Mouse (Mus musculus) c-Kit-positive CD71-positive TER-119-negative erythroid progenitor cells, embryonic 14.5 days (primary cell): ENCODE measurements at regions not wholly inside any gene's neighbourhood (a gene's known extent, or its start where the extent isn't known, plus 50 kb on each side); places are given as distances from the start of the nearest gene placed in this dataset.

Experiments used
- DNase-seq: peaks from one replicate; pipeline ENCODE4 v3.0.0-alpha.2; 2013; ENCODE audit warnings: low read depth

GRCm38 (mm10) chr2:178542032-178542431, 111.7 kb downstream of the Cdh26 start:
- DNase-seq = peak; percentile 5

- DNase-seq = no peak
Observed at GRCm38 (mm10) chr2:178544411-178544810, 114.1 kb downstream of the Cdh26 start.

DNA sequence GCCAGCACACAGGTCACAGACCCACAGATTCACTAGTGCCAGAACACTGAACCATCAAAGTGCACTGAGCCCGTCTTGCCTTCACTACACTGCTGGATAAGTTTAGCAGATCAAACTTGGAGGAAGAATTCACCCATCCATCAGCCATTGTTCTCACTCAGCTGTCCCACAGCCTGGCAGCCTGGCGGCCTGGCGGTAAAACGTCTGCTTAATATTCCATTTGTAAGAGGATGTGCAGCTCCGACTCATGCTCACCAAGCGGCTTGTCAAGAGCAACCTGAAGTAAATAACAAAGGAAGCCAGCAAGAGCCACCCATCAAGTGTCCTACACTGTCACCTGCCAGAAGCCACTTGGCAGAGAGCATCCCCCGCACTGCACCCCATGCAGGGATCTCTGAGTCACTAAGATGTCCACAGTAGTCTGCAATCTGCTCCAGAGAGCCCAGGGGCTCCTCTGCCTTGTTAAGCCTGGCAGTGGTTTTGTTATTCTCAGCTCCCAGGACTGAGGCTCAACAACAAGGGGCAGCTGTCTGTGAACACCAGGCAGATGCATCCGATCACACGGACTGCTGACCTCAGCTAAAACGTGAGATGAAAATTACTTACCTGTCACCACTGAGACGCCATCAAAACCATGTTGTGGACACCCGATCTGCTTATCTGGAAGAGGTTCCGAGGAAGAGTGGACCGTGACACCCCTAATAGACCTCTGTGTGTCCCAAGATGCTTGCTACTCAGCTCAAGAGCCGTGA, 115.4 kb downstream of the Cdh26 start:
- no peak for DNase-seq

DNA sequence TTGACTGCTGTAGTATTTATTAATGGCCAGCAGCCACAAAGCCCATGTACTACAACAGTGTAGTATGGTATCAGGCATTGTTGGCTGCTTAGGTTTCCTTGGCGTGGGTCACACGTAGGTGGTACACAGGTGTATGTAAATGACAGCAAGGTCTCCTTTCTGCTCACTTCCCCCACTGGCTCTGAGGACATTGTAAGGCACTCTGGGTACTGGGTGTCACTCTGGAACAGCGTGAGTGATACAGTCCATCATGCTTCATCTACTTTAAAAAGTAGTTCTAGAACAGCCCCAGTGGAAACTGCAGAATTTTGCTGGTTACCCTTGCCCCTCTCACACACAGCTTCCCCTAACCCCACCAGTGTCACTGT, 116.0 kb downstream of the Cdh26 start:
- DNase-seq = no peak

DNA sequence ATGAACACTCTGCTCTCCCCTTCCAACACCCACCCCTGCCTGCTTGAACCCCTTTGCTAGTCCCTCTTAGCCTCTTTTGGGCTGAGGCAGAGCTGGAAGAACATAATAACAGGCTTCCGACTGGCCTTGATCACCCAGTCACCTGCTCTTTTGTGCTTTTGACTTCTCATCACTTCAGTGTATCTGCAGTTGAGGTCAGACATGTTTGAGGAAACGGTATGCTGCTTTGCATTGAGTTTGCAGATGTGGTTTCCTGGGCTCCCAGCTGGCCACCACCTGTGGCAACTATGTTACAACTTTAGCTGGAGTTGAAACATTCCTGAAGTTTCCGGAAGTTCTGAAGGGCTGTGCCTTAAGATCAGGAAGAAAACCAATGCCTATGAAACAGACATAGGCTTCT, 116.6 kb downstream of the Cdh26 start:
- DNase-seq = no peak

GRCm38 (mm10) chr2:178548937-178549336, 118.6 kb downstream of the Cdh26 start:
- DNase-seq = no peak

DNA sequence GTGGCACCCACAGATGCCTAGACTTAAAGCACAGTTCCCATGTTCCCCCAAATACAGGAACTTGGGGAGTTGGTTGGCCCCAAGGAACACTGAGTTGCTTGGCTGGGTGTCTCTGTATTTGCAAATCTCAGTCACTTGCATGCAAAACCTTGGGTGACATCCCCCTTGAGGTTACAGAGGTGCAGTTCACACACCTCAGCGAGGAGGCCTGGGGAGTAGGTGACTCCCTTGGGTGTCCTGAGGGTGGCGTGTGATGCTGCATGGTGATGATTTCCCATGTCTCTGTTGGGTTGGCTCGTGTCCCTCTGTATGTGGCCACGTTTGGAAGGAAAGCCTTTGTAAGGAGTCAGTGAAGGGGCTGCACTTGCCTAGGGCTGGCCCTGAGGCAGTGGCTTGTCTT, 123.4 kb downstream of the Cdh26 start:
- no peak for DNase-seq

- no peak for DNase-seq
Observed at GRCm38 (mm10) chr2:178555692-178556340, 125.5 kb downstream of the Cdh26 start.

- no peak for DNase-seq
Observed at GRCm38 (mm10) chr2:178557934-178558333, 127.6 kb downstream of the Cdh26 start.

- no peak for DNase-seq
Observed at GRCm38 (mm10) chr2:178563287-178563686, 133.0 kb downstream of the Cdh26 start.

- DNase-seq = no peak
Observed at GRCm38 (mm10) chr2:178565368-178565818, 135.1 kb downstream of the Cdh26 start.

- DNase-seq = no peak
Observed at GRCm38 (mm10) chr2:178567493-178567892, 137.2 kb downstream of the Cdh26 start.

DNA sequence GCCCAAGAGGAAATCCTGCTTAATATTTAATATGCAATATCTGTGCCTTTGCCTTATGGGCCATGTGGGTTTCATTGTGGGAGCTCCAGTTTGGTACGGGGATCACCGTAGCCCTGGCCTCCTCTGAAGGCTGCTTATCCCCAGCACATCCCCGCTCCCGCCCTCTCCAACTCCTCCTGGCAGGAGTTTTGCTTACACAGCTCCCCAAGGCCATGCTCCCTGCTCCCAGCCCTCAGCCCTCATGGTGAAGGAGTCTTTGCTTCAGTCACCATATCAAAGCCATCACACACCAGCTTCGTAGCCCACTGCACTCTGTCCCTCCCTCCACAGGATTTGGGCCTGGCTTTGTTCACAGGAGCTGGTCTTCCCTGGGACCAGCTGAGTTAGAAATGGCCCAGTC, 142.0 kb downstream of the Cdh26 start:
- no peak for DNase-seq

- peak; percentile 22 for DNase-seq
Observed at GRCm38 (mm10) chr2:178574859-178575258, 144.5 kb downstream of the Cdh26 start.

DNA sequence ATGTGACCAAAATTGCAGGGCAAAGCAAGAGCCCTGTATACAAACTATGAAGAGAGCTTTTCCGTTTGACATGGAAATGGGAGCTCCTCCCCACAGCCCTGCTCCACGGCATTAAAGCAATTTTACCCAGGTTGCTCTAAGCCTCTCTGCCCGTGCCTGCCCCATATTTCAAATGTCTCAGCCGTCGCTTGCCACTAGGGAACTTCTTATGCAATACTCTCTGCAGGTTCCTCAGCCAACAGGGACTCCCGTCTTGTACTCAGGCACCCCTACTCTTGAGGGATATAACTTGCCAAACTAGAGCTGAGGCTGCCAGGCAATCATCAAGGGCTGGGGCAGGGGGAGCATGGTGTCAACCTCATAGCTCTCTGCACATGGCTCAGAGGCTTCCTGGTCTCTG, 145.1 kb downstream of the Cdh26 start:
- no peak for DNase-seq

DNA sequence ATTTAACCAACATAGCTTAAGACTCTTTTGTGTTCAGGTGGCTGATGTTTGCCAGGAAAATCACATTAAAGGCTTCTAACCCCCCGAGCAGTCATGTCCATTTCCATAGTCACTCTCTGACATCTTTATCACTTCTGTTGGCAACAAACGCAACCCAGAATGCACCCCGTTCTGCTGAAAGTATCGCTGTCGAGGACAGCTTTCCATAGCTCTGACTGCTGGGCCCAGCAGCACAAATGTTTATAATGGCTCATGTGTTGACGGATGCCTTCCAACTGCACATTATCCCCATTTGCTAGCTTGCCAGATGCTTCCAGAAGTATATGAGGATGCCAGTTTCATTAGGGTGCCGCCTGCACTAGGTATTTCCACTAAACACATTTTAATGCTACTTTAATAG, 145.7 kb downstream of the Cdh26 start:
- DNase-seq = no peak

DNA sequence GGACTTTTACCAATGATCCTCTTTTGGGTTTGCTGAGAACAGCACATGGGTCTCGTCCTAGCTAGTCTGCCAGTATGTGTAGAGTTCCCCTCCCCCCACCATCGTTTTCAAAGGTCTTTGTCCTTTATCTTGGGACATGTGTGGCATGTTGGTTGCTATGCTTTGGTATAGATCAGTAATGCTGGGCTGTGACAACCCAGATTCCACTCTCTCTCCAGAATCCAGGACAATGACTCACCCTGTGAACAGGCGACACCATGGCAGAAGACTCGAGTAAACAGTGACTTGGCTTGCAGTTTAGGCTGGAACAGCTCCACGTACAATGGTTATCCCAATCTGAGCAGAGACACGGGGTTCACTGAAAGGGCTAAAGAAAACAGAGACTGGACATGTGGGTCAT, 149.2 kb downstream of the Cdh26 start:
- DNase-seq = no peak

DNA sequence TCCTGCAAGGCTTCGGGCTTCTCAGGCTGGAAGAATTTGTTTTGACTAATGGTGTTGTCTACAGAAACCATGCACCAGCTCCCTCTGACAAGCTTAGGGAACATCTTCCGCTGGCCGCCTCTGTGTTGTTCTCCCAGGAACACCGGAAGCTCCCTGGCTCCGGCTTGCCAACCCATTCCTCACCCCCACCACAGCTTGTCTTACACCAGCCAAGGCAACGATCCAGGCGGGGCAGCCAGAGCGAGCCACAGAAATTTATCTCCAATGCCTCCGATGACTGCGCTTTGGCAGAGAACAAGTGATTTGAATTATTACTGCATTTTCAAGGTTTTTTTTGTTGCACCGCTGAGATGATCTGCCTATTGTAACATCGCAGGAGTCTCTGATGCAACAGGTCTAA, 151.0 kb downstream of the Cdh26 start:
- no peak for DNase-seq

DNA sequence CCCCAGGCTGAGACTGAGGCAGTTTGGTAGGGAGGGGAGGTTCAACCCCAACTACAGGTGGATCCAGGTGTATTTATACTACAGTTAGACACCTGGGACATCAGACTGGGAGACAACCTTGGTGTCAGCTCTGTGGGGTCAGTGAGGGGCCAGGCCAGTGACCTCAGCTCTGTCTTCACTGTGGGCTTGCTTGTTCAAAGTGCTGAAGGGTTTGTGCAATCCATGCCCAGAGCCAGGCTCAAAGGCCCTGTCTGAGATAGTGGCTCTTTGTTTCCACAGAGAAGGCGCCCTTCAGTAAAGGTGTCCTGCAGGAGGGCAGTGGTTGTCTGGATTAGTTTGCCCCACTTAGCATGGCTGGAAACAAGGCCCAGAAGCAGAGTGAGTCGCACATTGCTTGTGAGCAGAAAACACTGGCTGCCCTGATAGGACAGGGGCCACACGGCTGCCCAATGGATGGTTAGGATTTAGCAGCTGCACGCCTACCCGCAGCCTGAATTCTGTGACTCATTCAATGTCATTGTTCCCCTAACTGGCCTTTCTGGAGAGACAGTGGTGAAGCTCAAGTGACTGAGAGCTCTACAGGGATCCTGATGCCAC, 154.7 kb downstream of the Cdh26 start:
- DNase-seq = no peak

DNA sequence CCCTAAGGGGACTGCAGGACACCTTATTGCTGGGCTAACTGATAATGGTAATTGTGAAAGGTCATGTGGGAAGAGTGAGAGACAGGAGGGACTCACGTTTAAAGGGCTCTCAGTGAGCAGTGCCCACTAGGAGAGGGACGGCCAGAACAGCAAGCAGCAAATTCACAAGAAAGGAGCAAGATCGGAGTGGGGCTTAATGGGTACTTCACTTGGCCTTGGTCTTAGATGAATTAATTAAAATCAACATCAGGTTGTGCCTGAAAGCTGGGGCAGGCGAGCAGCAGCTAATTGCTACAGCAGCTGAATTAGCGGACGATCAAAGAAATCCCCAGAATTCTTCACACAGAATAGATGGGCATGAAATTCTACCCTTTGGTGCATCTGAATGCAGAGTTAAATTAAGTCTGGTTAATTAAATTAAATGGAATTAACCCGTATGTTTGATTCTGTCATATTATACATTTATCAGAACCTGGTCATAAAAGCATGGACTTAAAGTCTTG, 156.9 kb downstream of the Cdh26 start:
- no peak for DNase-seq

DNA sequence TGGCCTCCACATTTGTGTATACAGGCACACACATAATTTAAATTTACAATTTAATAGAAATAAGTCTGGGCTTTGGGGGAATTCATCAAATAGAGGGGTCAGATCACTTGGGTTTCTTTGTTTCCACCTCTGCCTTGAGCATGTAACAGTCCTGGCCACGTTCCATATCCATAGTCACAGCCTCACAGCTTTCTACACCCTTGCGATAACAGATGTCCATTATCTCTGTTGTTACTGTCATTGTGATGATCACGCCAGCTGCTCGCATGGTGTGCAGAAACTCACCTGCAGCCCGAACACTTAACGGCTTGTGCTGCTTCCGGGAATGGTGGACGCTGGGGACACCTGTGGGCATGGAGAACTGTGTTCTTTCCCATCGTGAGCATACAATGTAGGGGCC, 163.4 kb downstream of the Cdh26 start:
- no peak for DNase-seq

DNA sequence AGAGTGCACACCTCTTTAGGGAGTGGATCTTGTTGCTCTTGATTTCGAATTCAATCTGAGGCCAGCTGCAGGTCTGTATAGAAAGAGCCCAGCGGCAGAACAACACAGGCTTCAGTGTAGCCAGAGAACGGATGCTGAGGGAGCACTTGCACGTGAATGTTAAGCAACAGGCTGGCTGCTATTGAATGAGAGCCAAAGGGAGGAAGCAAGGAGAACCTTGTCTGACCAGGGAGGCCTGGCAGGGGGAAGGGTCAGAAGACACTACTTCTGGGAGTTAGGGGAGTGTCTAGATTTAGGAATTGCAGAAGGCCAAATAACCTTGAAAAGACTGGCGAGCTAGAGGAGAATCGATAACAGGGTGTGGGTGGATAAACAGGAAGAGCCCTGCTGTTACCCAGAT, 163.8 kb downstream of the Cdh26 start:
- no peak for DNase-seq
